Mouse (Mus musculus): ENCODE results near the gene Pim3.

DNA sequence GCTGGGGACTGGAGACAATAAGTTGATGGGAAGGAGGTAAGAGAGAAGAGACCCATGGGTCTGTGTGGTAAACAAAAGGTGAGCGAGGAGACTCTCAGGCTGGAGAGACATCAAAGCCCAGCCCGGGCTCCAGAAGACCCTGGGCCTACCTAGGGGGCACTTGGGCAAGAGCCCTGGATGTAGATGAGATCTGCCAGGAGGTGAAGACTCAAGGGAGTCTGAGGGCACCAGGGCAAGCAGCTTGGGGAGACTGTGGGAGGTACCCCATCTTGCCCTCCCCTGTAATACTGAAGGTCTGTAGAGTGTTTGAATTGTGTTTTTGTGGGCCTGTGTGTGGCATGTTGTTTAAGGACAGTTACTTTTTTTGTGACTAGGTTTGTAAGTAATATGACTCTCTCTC is 3.3 kb upstream of the Pim3 start:
- TF ChIP-seq CTCF (IDR thresholded peaks at IDR 0.05; ENCODE audit: low read depth) (no peak), EP300 (optimal IDR thresholded peaks at IDR 0.05) (no peak)

Data from stomach, postnatal 0 days (tissue).